Mouse (Mus musculus) kidney, adult 18-20 months (tissue): ENCODE measurements around the gene Ccnb2.

Experiments
- DNase-seq: peaks from one replicate; pipeline ENCODE4 v3.0.0; 2021

The Ccnb2 gene

DNA sequence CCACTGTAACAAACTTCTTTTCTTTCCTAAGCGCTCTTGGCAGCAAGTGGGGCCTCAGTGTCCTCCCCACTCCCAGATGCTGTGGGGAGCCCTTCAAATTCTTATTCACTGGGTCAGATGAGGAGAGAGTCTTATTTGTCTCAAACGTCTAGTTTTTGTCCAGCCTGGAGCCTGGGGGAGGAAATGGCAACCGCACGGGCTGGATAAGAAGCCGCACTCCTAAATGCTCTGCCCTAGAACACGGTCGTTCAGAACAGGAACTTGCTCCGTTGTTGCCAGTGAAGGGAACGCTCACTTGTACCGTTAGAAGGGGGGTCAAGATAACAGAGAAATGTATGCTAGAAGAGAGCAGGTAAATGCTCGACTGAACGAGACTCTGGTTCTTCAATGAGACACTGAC lies 39.3 kb downstream of the Ccnb2 start:
- DNase-seq = no peak

DNA sequence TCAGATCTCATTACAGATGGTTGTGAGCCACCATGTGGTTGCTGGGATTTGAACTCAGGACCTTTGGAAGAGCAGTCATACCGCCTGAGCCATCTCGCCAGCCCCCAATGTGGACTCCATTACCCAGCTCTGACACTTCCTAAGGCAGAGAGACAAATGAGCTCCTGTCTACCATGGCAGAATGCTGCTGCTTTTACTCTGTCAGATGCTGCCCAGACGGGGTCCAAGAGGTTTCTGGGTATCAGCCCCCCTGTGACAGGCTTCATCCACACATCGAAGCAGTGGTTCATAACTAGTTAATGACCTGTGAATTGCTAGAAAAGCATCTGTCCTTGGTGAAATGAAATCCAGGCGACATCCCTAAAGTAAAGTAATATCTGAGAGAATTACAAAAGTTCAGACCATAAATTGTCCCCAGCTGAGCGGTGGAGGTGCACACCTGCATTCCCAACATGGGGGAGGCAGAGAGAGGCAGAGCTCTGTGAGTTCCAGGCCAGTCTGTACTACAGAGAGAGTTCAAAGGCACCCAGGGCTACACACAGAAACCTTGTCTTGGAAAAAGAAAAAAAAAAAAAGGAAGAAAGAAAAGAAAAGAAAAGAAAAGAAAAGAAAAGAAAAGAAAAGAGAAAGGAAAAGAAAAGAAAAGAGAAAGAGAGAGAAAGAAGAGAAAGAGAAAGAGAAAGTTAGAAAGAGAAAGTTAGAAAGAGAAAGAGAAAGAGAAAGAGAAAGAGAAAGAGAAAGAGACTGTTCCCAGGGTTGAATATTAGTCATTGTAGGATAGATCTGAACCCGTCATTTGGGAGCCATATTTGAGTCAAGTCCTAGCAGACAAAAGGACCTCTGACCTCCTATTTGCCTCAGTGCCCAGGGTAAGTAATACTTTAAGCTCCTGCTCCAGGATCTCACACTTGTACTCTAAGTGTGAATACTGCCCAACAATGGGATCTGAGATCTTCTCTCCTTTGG lies 41.6 kb downstream of the Ccnb2 start:
- DNase-seq = no peak

DNA sequence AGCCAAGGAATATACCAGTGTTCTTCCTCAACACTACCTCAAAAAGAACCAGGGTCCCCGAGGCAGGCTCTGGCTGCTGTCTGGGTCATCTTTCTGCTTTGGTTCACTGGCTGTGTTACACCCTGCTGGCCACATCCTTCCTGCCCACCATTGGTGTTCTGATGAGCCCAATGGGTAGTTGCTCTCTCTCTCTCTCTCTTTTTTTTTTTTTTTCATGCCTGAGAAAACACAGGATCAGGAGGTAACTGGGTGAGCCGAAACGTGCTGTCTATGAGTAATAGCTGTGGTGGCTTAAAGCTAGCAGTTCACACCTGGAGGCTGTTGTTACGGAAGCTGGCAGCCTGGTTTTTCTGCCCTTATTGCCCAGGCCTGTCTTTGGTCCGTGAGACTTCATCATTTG lies 49.7 kb downstream of the Ccnb2 start:
- DNase-seq = no peak

DNA sequence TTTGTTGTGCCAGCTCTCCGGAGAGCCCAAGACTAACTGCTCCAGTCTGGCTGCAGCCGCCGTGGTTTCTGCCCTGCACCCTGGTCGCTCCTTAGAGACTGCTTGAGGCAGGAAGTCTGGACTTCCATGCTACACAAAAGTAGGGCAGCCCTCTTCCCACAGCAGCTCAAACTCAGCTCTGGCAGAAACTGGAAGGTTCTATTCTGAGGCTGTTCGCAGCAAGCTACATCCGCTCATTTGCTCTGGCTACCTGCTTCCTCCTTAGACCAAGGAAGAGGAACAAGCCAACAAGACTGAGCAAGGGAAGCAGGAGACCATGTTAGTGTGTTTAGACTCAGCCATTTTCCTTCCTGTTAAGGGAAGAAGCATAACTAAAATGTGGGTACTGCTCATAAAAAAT lies 54.4 kb downstream of the Ccnb2 start:
- no peak for DNase-seq

DNA sequence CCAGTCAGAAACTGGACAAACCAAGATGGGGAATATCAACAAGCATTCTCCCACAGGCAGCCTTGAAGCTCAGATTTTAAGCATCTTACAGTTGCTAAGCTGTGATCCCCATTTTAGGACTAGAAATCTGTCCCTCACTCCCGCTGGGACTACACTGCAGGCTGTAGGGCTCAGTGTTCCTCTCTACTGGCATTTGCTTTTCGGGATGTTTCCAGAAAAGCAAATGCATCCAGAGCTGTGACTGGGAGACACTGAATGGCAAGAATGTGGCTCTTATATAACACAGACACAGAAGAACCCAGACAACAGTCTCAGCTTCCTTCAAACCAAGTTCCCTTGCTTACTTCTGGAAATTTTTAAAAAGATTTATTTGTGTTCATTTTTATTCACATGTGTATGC lies 55.4 kb downstream of the Ccnb2 start:
- no peak for DNase-seq

DNA sequence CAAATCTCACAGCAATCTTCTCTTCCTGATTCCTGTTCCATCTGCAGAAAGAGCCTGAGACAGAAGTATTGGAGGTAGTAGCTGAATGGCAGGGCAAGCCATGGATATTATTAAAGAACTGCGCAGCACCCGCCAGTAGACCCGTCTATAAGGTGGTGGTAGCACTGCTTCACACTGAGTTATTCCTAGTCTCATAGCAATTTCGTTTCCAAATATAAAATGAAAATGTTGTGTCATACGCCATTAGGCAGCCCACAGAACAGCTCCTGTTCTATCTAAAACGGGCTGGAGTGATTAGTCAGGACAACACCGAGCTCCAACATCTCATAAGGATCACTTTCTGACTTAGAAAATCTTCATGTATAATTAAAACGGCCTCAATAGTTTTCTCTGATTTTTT lies 56.6 kb downstream of the Ccnb2 start:
- no peak for DNase-seq

DNA sequence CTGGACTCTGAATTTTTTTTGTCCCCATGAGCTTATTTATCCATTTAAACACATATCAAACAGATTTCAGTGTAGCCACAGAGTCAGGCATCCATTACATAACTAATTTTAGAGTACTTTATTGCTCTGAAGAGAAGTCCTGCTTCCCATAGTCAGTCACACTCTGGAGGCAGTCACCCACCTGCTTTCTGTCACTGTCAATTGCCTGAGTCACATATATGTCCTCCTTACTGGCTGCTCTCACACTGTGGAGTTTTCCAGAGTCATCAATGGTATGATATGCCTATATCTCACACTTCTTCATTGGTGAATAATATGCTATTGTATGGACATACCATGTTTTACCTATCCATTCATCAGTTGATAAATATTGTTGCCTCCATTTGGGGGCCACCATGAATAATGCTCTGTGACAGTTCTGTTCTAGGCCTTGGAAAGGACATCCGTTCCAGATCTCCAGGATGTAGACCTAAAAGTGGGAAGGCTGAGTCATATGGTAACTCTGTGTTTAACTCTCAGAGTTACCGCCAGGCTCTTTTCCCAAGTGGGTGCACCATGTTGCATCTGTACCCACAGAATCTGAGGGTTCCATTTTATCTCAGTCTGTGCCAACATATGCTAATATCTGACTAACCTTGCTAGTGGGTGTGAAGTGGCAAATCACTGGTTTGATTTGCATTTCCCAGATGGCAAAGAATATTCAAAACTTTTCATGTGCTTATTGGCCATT lies 61.8 kb downstream of the Ccnb2 start:
- no peak for DNase-seq
